Mouse (Mus musculus): ENCODE measurements around the gene Lrrc8d.

DNA sequence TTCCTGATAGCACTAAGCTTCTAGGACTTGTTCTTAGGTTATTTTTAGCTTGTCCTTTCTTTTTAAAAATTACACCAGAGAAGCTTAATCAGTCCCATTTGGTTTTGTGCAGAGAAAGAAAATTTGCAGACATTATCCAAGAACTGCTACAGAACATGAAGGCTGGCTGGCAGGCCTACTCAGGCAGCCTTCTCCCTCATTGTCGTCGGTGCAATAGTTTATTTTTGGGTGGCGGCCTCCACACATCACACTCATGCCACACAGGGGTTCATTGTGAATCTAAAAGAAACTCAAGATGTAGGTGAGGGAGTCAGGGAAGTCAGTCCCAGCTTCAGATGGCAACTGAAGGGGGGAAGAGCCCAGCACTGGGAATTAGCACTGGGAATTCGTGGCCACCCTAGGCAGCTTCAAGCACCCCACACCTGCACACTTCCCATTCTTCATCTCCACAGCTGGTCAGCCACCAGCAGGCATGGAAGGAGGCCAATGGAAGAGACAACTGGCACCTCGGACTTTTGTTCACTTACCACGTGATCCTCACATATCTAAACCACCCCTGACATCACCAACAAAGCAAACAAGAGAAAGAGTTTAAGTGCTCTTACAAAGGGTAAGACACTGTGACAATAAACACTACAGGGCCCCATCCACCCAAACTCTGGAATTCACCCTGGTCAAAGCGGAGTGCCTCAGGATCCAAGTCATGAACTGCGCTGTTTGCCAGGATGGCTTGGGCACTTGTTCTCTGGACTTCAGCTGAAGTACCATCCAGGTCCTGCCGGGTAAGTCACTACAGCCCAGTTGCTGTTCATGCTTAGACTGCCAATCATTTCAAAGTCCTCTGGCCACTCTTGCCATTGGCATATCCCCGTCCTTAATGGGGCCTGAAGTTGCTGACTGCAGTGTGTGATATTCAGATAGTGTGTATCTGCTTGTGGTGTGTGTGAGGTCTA, 9.0 kb upstream of the Lrrc8d start:
- TF ChIP-seq CTCF (IDR thresholded peaks at IDR 0.05; ENCODE audit: low read depth, low read length) (no peak), POLR2A (IDR thresholded peaks at IDR 0.05; ENCODE audit: extremely low read depth, insufficient read depth, low read length) (no peak)
